Mouse (Mus musculus): ENCODE measurements around the gene Rab11b.
"Not testable (repeated sequence)": the region's sequence is repeated elsewhere in the genome, so short reads cannot be mapped to it uniquely, and the experiment has no call there.

The Rab11b gene

DNA sequence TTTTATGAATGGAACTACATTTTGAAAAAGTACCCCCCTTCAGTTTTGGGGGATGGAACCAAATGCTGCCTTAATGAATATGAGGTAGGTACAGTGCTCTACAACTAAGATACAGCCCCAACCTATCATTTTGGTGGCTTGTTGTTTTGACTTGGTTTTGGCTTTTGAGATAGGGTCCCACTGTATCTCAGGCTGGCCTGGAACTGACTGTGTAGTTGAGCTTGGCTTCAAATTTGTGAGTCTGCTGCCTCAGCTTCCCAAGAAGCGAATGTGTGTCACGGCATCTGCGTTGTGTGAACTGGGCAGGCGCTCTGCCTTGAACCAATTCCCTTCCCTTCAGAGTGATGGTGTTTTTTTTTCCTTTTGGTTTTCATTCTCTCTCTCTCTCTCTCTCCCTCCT lies 11.3 kb upstream of the Rab11b start:
- in situ Hi-C loops (cut with MseI, MboI): no loop called here

DNA sequence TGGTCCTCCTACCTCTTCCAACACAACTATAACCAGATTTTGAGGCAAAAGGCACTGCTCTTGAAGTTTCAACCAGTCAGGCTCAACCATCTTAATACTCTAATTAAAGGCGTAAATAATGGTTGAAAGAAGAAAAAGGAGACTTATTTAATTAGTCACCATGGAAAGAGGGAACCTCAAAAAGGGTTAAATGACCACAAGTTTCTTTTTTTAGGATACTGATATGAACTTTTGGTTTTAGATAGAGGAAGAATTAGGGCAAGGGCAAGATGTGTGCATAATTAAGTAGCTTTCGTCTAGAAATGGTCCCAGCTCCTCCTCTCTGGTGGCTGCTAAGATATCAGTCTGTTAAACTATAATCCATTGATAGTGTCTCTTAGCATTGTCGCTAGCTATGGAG lies 6.1 kb upstream of the Rab11b start:
- in situ Hi-C loops (cut with MseI, MboI): no loop called here

GRCm38 (mm10) chr17:33759767-33760254 lies 519 bp downstream of the Rab11b start:
- in situ Hi-C loops (cut with MseI, MboI): no loop called here

DNA sequence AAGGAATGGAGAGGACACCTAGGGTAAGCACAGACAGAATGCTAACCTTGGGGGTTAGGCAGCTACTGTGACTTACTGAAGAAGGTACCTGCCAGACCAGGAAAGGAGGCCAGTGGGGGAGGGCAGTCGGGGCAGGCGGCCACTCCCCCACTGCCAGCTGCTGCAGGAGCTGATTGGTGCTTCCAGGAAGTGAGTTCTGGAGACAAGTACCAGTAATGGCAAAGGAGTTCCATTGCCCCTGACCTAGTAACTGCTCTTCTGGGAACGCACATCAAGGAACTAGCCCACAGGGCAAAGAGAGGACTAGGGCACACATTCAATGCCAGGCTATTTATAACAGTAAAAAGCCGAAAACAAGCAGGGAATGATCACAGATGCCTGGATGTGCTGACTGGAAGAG lies 3.1 kb downstream of the Rab11b start:
- in situ Hi-C loops (cut with MseI, MboI): no loop called here

DNA sequence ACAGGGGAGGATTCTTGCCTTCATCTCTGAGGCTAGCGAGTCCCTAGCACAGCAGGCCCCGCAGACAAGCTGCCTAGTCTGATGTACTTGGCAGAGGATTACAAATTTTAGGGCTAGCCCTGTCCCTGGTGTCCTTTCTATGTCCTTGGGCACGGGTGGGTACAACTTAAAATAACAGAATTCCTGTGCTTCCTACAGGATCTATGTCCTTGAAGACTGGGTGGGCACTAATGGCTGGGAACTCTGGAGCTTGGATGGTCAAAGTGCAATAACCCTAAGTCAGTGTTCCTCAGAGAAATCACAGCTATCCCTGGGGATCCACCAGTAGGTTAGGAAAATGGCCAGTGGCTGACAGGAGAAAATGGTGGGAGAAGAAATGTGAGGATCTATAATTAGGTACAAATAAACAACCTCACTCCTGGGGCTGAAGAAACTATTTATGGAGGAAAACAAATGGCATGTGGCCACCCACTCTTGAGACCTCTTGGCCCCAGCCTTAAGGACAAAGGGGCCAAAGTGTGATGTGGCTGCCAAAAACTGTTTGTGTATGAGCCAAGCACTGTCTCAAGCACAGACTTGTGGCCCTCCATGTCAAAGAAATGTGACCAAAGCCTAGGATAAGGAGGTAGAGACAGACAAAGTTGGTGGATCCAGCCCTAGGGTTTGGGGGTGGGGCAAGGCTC lies 4.1 kb downstream of the Rab11b start:
- in situ Hi-C loops (cut with MseI, MboI): no loop called here

DNA sequence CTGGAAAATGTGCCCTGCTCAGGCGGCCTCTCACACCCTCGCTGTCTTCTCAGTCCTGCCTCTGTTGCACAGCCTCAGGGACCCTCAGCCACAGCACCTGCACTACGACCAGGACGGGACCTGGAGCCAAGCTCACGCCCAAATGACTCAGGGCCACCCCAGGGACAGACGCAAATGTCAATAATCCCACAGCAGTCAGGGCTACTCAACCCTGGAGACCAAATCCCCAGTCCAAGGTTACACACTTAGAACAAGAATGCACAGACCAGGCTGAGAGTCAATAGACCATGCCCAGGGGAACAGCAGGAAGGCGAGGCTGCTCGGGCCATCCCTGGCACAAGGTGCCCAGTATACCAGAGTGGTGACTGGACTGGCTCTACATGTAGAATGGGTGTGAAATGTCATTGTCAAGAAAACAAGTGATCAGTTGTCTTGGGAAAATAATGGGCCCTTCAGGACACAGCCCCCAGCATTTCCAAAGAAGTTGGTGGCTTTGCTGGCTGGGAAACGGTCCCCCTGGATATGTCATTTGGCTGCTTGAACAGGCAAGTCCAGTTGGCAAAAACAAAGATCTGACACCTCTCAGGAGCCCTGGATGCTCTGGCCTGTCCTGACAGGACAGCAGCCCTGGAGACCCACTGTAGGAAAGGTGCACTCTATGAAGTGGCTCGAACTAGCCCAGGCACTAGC lies 4.8 kb downstream of the Rab11b start:
- in situ Hi-C loops (cut with MseI, MboI): no loop called here

- in situ Hi-C loops (cut with MseI, MboI): no loop called here
Observed at GRCm38 (mm10) chr17:33754656-33755055, 5.7 kb downstream of the Rab11b start.

GRCm38 (mm10) chr17:33752297-33752696 lies 8.0 kb downstream of the Rab11b start:
- in situ Hi-C loops (cut with MseI, MboI): no loop called here

- in situ Hi-C loops (cut with MseI, MboI): no loop called here
Observed at GRCm38 (mm10) chr17:33751181-33751580, 9.1 kb downstream of the Rab11b start.

DNA sequence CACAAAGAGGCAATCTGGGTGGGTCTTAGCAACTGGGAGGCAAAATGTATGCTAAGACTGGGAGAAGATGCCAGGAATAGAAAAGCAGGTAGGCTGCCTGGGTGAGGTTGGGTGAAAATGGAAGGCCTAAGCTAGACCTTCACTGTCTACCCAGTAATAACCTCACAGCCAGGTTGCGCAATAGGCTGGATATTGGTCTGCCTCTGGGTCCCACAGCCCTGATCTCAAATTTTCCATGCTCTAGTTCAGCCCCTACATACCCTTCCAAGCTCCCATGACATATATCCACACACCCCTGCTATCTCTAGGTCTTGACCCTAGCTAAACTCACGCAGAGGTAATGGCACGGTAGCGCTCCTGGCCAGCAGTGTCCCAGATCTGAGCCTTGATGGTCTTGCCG lies 10.9 kb downstream of the Rab11b start:
- in situ Hi-C loops (cut with MseI, MboI): no loop called here

- in situ Hi-C loops (cut with MseI, MboI): no loop called here
Observed at GRCm38 (mm10) chr17:33746011-33746410, 14.3 kb downstream of the Rab11b start.

DNA sequence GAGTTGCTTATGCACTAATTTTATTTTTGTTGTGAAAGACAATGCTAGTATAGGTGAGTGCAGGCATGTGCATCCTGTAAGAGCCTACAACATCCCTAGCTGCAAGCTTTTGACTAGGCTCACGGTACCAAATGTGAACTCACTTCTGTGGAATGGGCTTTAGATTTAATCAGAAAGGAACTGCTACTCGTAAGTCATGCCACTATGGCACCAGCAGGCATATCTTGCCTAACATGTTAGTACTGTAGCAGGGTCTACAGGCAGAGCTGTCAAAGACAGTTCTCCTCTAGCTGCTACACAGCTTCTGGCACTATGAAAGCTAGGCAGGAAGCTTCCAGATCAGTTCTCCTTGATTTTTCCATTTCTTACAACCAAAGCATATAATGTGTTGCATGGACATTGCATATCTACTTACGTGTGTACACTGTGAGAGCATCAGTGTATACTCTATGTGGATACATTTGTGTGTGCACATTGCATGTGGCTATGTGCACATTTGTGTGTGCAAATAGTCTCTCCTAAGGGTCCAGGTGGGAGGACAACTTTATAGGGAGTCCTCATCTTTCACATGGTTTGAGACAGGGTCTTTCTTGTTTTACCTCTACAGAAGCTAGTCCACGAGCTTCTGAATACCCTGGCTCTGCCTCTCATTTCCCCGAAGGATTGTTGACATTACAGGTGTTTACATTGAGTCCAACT lies 15.5 kb downstream of the Rab11b start:
- in situ Hi-C loops (cut with MseI, MboI): no loop called here

- in situ Hi-C loops (cut with MseI, MboI): no loop called here
Observed at GRCm38 (mm10) chr17:33742420-33742819, 17.9 kb downstream of the Rab11b start.

DNA sequence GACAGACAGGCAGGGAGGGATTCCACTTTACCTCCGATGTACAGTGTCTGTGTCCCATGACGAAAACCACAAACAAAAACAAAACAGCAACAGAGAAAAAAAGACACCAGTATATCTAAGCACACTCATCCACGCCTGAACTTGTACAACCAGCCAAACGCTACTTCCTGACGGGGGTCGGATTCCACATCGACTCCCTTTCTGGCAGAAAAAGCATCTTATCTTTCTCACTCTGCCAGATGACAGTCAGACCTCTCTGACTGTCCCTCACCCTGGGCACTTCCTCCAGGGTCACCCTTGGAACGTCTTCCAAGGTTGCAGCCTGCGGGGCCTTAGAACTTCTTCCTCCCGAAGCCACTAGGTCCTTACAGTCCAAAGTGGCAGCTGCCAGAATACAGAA lies 26.8 kb downstream of the Rab11b start:
- in situ Hi-C loops (cut with MseI, MboI): not testable (repeated sequence)

DNA sequence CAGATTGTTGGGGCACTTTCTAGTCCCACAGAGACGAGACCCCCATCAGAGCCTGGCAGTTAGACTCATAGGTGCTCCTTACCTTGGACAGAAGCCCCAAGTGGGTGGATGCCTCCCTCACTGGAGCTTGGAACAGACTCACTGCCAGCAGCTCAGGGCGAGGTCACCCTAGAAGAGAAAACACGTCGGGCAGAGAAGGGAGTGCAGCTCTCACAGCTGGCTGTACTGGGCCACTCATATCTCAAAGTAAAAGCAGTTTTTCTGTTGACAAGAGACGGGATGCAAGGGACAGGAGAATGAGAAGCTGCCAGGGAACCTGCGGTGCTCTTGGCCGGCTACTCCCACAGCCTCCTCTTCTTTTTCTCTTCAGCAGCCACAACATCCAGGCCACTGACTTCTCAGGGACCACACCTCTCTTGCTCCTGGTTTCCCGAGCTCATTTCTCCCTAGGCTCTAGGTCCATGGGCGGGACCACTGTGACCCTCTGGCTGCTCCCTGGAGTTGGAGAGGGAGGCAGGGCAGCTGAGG lies 27.7 kb downstream of the Rab11b start:
- in situ Hi-C loops (cut with MseI, MboI): not testable (repeated sequence)

DNA sequence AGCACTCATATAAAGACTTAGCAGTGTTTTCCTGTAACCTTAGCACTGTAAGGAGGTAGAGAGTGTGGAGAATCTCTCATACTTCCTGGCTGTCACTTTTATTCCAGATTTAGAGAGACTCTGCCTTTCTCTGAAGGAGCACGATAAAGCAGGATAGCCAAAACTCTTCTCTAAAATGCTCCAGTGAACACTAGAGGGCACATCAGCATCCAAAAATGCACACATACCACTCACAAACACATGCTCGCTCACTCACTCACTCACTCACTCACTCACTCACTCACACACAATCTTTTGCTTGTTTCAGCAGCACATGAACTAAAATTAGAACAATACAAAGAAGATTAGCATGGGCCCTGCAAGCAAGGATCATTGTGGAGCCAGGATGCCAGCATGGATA lies 31.1 kb downstream of the Rab11b start:
- in situ Hi-C loops (cut with MseI, MboI): no loop called here

DNA sequence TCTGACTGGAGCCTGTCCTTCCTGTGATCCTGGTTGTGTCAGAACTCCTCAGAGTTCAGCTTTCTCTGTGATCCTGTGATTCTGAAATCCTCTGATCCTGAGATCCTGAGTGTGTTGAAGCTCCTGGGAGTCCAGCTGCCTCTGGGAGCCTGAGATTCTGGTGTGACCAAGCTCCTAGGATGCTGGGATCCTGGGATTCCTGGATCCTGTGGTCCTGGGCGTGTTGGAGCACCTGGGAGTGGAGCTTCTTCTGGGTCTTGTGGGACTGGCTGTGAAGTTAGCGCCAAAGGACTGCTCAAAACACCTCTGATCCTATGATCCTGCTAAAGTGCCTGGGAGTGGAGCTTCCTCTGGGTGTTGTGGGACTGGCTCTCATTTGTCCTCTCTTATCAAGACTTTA lies 31.9 kb downstream of the Rab11b start:
- in situ Hi-C loops (cut with MseI, MboI): no loop called here

DNA sequence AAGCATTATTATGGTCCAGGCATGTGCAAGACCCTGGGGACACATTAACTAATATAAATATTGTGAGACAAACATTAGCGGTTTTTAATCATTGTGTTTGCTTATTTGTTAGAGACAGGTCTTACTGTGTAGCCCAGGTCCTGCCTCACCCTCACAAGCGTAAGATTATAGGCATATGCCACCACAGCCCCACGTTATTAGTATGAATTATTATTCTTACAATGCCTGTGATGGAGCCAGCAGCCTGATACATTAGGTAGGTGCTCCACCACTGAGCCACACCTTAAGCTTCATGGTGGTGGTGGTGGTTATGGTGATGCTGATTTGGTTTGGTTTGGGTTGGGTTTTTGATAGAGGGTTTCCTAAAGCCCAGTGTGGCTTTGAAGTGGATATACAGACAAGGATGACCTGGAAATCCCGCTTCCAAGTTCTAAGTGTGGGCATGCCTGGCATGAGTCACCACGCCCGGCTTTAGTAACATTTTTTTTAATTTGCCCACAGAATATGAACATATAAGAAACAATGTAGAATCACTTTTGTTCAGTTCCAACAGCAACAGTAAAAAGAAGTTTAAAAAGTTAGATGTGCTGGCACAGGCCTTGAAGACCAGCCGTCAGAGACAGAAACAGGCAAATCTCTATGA lies 40.5 kb downstream of the Rab11b start:
- in situ Hi-C loops (cut with MseI, MboI): no loop called here

GRCm38 (mm10) chr17:33718944-33719725 lies 41.2 kb downstream of the Rab11b start:
- in situ Hi-C loops (cut with MseI, MboI): no loop called here

DNA sequence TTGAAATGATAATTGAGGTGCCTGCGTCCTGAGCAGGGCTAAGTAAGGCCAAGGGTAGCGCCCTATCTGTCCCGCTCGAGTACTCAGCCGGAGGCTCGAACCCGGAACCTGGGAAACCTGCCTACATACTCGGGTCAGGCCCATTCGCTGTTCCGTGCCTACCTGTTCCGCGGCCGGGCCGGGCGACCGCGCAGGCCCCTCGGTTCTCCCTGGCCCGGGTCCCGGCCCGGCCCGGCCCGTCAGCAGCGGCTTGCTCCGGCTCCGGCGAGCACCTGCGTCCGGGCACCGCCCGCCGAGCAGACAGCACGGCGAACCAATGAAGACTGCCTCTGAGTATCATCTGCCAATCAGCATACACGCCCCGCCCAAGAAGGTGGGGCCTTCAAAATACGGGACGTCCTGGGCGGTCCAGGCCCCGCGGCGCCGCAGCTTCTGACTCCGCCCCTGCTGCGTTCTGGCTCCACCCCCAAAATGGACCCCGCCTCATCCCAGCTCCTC lies 41.9 kb downstream of the Rab11b start, which contains the start of gene March2:
March2 (minus strand) TSS at position 287 of the 498 bp plus-strand sequence.
- in situ Hi-C loops (cut with MseI, MboI): no loop called here

GRCm38 (mm10) chr17:33717982-33718381 lies 42.3 kb downstream of the Rab11b start:
- in situ Hi-C loops (cut with MseI, MboI): no loop called here

Measured in mouse trophoblast stem cell (cell line).